Mouse (Mus musculus): ENCODE measurements around the gene Itsn1.

- no peak for TF ChIP-seq CTCF (IDR thresholded peaks at IDR 0.05; ENCODE audit: borderline replicate concordance, insufficient read depth, low read depth, low read length)
- TF ChIP-seq POLR2A (IDR thresholded peaks at IDR 0.05; ENCODE audit: borderline replicate concordance, insufficient read depth, low read length), result no peak
These were observed 110.4 kb downstream of the Itsn1 start for GRCm38 (mm10) chr16:91839462-91839861.

Measured in cerebellum, adult 2 months (tissue).